Mouse (Mus musculus) CH12.LX (cell line): Measurements from ENCODE around the gene Ncl. TPM values are rescaled to one million over a fixed set of nuclear protein-coding genes. Genes with fewer than 3 reads are reported as not detected.

Experiments used
- DNase-seq: peaks from one replicate; pipeline ENCODE4 v3.0.0-alpha.2; 2013; ENCODE audit errors: extremely low read depth
- H3K27ac ChIP-seq: 2 replicates; pipeline ENCODE4 v1.5.1; 2012; ENCODE audit warnings: low read depth, mild to moderate bottlenecking, control low read depth, moderate library complexity; ENCODE audit not compliant: insufficient read depth
- H3K27me3 ChIP-seq: replicated peaks from 2 replicates; pipeline ENCODE3; 2012; ENCODE audit warnings: inconsistent platforms
- H3K36me3 ChIP-seq, 2 experiments: replicated peaks in 1 of 2; 2 replicates each; pipeline versions ENCODE3 to v1.6.1; 2012; ENCODE audit warnings: inconsistent platforms in 1 of 2, low read length in 1 of 2, mild to moderate bottlenecking in 1 of 2, mixed read lengths in 1 of 2, moderate library complexity in 1 of 2; ENCODE audit not compliant: control insufficient read depth in 1 of 2, insufficient read depth in 1 of 2
- H3K4me1 ChIP-seq, 2 experiments: 2 replicates each; pipeline ENCODE4 v1.6.1; 2012; ENCODE audit warnings: inconsistent platforms in 1 of 2, moderate library complexity in 1 of 2; ENCODE audit not compliant: insufficient read depth in 2 of 2, control insufficient read depth in 1 of 2
- H3K4me2 ChIP-seq: 2 replicates; pipeline ENCODE4 v1.6.1; 2012; ENCODE audit warnings: low read depth, mild to moderate bottlenecking, control low read depth; ENCODE audit not compliant: poor library complexity, insufficient read depth, severe bottlenecking
- H3K4me3 ChIP-seq, 3 experiments: fragments of 150-350 bp in 1 of 3; sonication (generic) in 1 of 3; replicated peaks in 1 of 3; 2 replicates each; pipeline versions ENCODE3 to v1.5.1; 2011 to 2012; ENCODE audit warnings: low read depth in 2 of 3, low read length in 2 of 3, mild to moderate bottlenecking in 2 of 3, moderate library complexity in 2 of 3, control low read depth in 1 of 3, improper control_type of control experiment in 1 of 3, inconsistent platforms in 1 of 3, mixed read lengths in 1 of 3; ENCODE audit not compliant: poor library complexity in 1 of 3
- H3K79me2 ChIP-seq: replicated peaks from 2 replicates; pipeline ENCODE4 v1.6.1; 2012; ENCODE audit warnings: mild to moderate bottlenecking, moderate library complexity; ENCODE audit not compliant: control insufficient read depth, poor library complexity, insufficient read depth, severe bottlenecking; ENCODE audit errors: extremely low read depth
- H3K9ac ChIP-seq: 2 replicates; pipeline ENCODE4 v1.6.1; 2012; ENCODE audit warnings: low read depth, mild to moderate bottlenecking, control low read depth, moderate library complexity; ENCODE audit not compliant: insufficient read depth
- H3K9me3 ChIP-seq: replicated peaks from 2 replicates; pipeline ENCODE3; 2012; ENCODE audit warnings: low read length, inconsistent platforms, mixed read lengths
- BHLHE40 ChIP-seq: IDR thresholded peaks from 2 replicates; pipeline ENCODE4 v1.6.1; 2011; ENCODE audit warnings: mild to moderate bottlenecking, low read depth, low read length, improper control_type of control experiment
- CHD1 ChIP-seq: IDR thresholded peaks from 2 replicates; pipeline ENCODE4 v1.6.1; 2012; ENCODE audit warnings: low read depth, low read length, improper control_type of control experiment, inconsistent platforms
- CHD2 ChIP-seq: IDR thresholded peaks from 2 replicates; pipeline ENCODE4 v1.6.1; 2011; ENCODE audit warnings: low read length, improper control_type of control experiment
- CTCF ChIP-seq, 2 experiments: IDR thresholded peaks in 1 of 2; conservative IDR thresholded peaks in 1 of 2; 2 replicates each; pipeline ENCODE4 v1.5.1; 2011 to 2012; ENCODE audit warnings: low read depth in 2 of 2, low read length in 2 of 2, improper control_type of control experiment in 1 of 2, inconsistent platforms in 1 of 2, mild to moderate bottlenecking in 1 of 2, moderate library complexity in 1 of 2
- ELF1 ChIP-seq: IDR thresholded peaks from 2 replicates; pipeline ENCODE4 v1.6.1; 2014; ENCODE audit warnings: low read depth, mild to moderate bottlenecking, inconsistent platforms, low read length, improper control_type of control experiment
- EP300 ChIP-seq: IDR thresholded peaks from 2 replicates; pipeline ENCODE4 v1.6.1; 2011; ENCODE audit warnings: low read length, improper control_type of control experiment
- ETS1 ChIP-seq: conservative IDR thresholded peaks from 2 replicates; pipeline ENCODE4 v1.6.1; 2012; ENCODE audit warnings: low read depth, mild to moderate bottlenecking, inconsistent platforms, low read length, improper control_type of control experiment, moderate library complexity
- HCFC1 ChIP-seq: IDR thresholded peaks from 2 replicates; pipeline ENCODE4 v1.6.1; 2012; ENCODE audit warnings: low read depth, mild to moderate bottlenecking, inconsistent platforms, low read length, improper control_type of control experiment
- IRF4 ChIP-seq: IDR thresholded peaks from 2 replicates; pipeline ENCODE4 v1.6.1; 2014; ENCODE audit warnings: low read depth, mild to moderate bottlenecking, inconsistent platforms, low read length, improper control_type of control experiment
- JUN ChIP-seq: IDR thresholded peaks from 2 replicates; pipeline ENCODE4 v1.6.1; 2011; ENCODE audit warnings: low read depth, mild to moderate bottlenecking, low read length, improper control_type of control experiment, moderate library complexity; ENCODE audit not compliant: insufficient read depth
- MAX ChIP-seq: IDR thresholded peaks from 2 replicates; pipeline ENCODE4 v1.6.1; 2011; ENCODE audit warnings: low read length, improper control_type of control experiment
- MAZ ChIP-seq: IDR thresholded peaks from 2 replicates; pipeline ENCODE4 v1.6.1; 2012; ENCODE audit warnings: low read depth, mild to moderate bottlenecking, inconsistent platforms, low read length, improper control_type of control experiment, moderate library complexity
- MXI1 ChIP-seq: IDR thresholded peaks from 2 replicates; pipeline ENCODE4 v1.6.1; 2011; ENCODE audit warnings: mild to moderate bottlenecking, low read depth, low read length, improper control_type of control experiment
- NRF1 ChIP-seq: IDR thresholded peaks from 2 replicates; pipeline ENCODE4 v1.6.1; 2014; ENCODE audit warnings: low read depth, mild to moderate bottlenecking, inconsistent platforms, low read length, improper control_type of control experiment, moderate library complexity
- RAD21 ChIP-seq: IDR thresholded peaks from 2 replicates; pipeline ENCODE4 v1.6.1; 2011; ENCODE audit warnings: low read depth, mild to moderate bottlenecking, low read length, improper control_type of control experiment, moderate library complexity
- RCOR1 ChIP-seq: conservative IDR thresholded peaks from 2 replicates; pipeline ENCODE4 v1.6.1; 2012; ENCODE audit warnings: low read depth, mild to moderate bottlenecking, inconsistent platforms, low read length, improper control_type of control experiment
- SIN3A ChIP-seq: IDR thresholded peaks from 2 replicates; pipeline ENCODE4 v1.6.1; 2012; ENCODE audit warnings: low read length, improper control_type of control experiment, inconsistent platforms
- TCF12 ChIP-seq: IDR thresholded peaks from 2 replicates; pipeline ENCODE4 v1.6.1; 2014; ENCODE audit warnings: low read depth, mild to moderate bottlenecking, inconsistent platforms, low read length, improper control_type of control experiment
- UBTF ChIP-seq: IDR thresholded peaks from 2 replicates; pipeline ENCODE4 v1.6.1; 2012; ENCODE audit warnings: low read depth, mild to moderate bottlenecking, inconsistent platforms, low read length, improper control_type of control experiment, moderate library complexity
- ZC3H11A ChIP-seq: IDR thresholded peaks from 2 replicates; pipeline ENCODE4 v1.6.1; 2012; ENCODE audit warnings: low read depth, mild to moderate bottlenecking, inconsistent platforms, low read length, improper control_type of control experiment
- ZKSCAN1 ChIP-seq: IDR thresholded peaks from 2 replicates; pipeline ENCODE4 v1.6.1; 2012; ENCODE audit warnings: low read depth, inconsistent platforms, low read length, improper control_type of control experiment, borderline replicate concordance
- dilution Hi-C: fragments of 300-500 bp; cut with MboI; formaldehyde crosslinking; loops from 2 replicates; pipeline ENCODE4 v1.14.3; 2020; ENCODE audit warnings: low sequenced_read_pairs; ENCODE audit not compliant: extremely low pct_unique_long_range_greater_than_20kb, extremely low pct_ligation_motif_present
- in situ Hi-C: fragments of 300-500 bp; cut with MboI; formaldehyde crosslinking; loops from 3 replicates; pipeline ENCODE4 v1.14.3; 2019; ENCODE audit warnings: low sequenced_read_pairs, low pct_ligation_motif_present, low pct_unique_long_range_greater_than_20kb, mixed read lengths
- polyA plus RNA-seq: library from polyadenylated mRNA; unstranded; fragments of >175 nt; gene quantifications from 2 replicates; pipeline ENCODE4 v1.2.1, GENCODE M21; 2012; ENCODE audit warnings: low read depth; ENCODE audit not compliant: insufficient read length
- total RNA-seq, 2 experiments: library from RNA; depleted of rRNA; stranded (reverse); fragments of 300-350 nt in 1 of 2; fragments of >200 nt in 1 of 2; gene quantifications; 2 replicates each; pipeline ENCODE4 v1.2.3; 2012 to 2014

Ncl gene
- total and polyA plus RNA-seq, 3 experiments: 184 to 2,617 (median 359) TPM

- no peaks in the 10 kb centered on the region for H3K27me3 ChIP-seq
- TF ChIP-seq MAZ (no peak), MAX (no peak), BHLHE40 (no peak), CHD2 (no peak), RAD21 (peak; percentile 26), CTCF (conservative IDR thresholded peaks at IDR 0.05 in 1 of 2, IDR thresholded peaks at IDR 0.05 in 1 of 2; ENCODE audit: low read depth in 2 of 2, low read length in 2 of 2) (peak in 1 of 2 experiments; percentile 52; a peak in 2 of 4 replicates), ETS1 (no peak), ZKSCAN1 (no peak), ELF1 (no peak), TCF12 (no peak), UBTF (no peak), MXI1 (no peak)
- no peak overlapping the region for H3K9ac ChIP-seq
- H3K4me3 ChIP-seq: no peak overlapping the region
- no peaks in the 10 kb centered on the region for H3K79me2 ChIP-seq
- no peak overlapping the region for H3K27ac ChIP-seq
- peaks cover 3% of the 10 kb centered on the region for H3K9me3 ChIP-seq
- no peaks in the 10 kb centered on the region for H3K36me3 ChIP-seq
- H3K4me2 ChIP-seq: no peak overlapping the region
- dilution Hi-C loops (no loop called here), in situ Hi-C loops (no loop called here)
- H3K4me1 ChIP-seq: peaks cover 4 to 10% of the 10 kb centered on the region in 2 experiments; a peak in 3 of 4 replicates
- DNase-seq: peak; percentile 28
Observed at GRCm38 (mm10) chr1:86404834-86405233, 45.6 kb upstream of the Ncl start.

- H3K4me3 ChIP-seq: no peak overlapping the region
- peaks cover 0 to 9% of the 10 kb centered on the region in 2 experiments; a peak in 2 of 4 replicates for H3K4me1 ChIP-seq
- H3K27ac ChIP-seq: no peak overlapping the region
- no peaks in the 10 kb centered on the region for H3K36me3 ChIP-seq
- no peaks in the 10 kb centered on the region for H3K27me3 ChIP-seq
- no peak for DNase-seq
- H3K79me2 ChIP-seq: no peaks in the 10 kb centered on the region
- no peak overlapping the region for H3K4me2 ChIP-seq
- no peak for TF ChIP-seq ELF1
- no peak for TF ChIP-seq HCFC1
- TF ChIP-seq JUN: no peak
- no peak for TF ChIP-seq EP300
- TF ChIP-seq CHD1: no peak
- no peak for TF ChIP-seq UBTF
- no peak for TF ChIP-seq TCF12
- no peak for TF ChIP-seq SIN3A
- no peak for TF ChIP-seq NRF1
- TF ChIP-seq IRF4: no peak
- TF ChIP-seq RCOR1: no peak
- no peak for TF ChIP-seq ZC3H11A
- no peak for TF ChIP-seq MXI1
- H3K9me3 ChIP-seq: peaks cover 3% of the 10 kb centered on the region
- in situ Hi-C loops (no loop called here), dilution Hi-C loops (no loop called here)
- H3K9ac ChIP-seq: no peak overlapping the region
Observed at GRCm38 (mm10) chr1:86400096-86400754, 41.0 kb upstream of the Ncl start.
